Mouse (Mus musculus) frontal cortex, postnatal 14 days (tissue): Measurements from ENCODE around the gene Snx22.

Source experiments
- DNase-seq, 2 experiments: peaks; one replicate each; pipeline ENCODE4 v3.0.0; 2022; ENCODE audit warnings: low spot score in 2 of 2

Snx22 gene

GRCm38 (mm10) chr9:66069583-66069982 is at the start of gene Snx22:
TSS of gene Snx22 (minus strand) at chr9:66069719.
- DNase-seq, result peak; percentile 62 to 64

DNA sequence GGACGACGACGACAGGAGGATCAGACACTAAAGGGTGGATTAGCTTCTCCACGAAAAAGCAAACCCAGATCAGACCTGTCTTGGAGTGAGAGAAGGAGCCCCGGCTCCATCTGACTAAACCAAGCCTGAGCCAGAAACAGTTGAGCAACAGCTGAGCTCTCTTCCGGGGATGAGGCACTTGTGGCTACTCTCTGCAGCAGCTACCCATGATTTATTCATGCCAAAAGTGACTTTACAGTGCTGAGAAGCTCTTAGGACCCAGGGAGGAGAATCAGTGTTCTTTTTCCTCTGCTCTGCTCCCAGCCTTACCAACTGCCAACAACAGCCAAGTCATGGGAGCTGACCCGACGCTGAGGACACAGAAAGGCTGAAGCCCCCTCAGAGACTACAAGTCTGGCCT is 47.4 kb upstream of the Snx22 start:
- DNase-seq, result no peak

DNA sequence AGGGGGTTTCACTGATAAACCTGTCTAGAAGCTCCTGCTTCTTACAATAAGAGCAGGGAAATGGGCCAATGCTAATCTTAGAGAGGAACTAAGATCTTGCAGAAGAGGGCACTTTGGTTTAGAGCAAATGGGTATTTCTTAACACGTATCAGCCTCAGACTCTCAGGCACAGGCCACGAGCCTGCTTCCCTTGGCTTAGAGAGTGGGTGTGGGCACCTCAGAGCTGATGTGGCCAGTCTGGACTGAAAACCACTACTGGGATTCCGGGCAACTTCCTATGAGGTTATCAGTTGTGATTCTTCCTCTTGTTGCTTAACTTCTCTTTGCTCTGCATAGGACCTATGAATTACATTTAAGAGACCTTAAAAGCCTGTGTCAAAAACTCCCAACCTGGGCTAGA is 44.8 kb upstream of the Snx22 start:
- no peak for DNase-seq

DNA sequence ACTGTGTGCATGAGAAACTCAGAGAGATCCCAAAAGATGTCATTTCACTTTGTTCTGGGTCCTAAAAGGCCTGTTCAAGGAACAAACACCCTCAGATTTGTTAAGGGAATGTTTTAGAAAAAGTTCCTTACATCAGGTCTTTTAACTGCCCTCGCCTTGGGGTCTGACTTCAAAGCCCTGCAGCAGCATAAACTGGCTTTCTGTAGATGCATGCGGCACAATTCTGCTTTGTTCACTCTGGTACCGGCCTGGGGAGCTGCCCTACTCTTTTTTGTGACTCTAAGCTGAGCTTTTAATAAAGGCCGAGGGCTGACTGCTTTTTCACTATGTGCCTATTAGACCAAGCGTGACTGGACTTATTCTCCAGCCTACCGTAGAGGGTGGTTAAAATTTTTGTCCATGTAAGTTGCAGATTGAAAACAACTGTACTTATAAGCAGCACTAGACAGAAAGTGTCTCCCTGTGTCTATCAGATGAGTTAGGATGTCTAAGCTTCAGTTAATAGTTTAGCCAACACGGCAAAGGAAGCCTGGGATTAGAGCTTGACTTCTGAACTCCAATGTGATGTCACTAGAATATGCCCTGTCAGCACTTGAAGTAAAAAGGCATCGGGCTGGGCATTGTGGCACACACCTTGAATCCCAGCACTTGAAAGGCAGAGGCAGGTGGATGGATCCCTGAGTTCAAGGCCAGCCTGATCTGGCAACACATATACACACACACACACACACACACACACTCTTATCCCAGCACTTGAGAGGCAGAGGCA is 41.3 kb upstream of the Snx22 start:
- DNase-seq, result no peak

DNA sequence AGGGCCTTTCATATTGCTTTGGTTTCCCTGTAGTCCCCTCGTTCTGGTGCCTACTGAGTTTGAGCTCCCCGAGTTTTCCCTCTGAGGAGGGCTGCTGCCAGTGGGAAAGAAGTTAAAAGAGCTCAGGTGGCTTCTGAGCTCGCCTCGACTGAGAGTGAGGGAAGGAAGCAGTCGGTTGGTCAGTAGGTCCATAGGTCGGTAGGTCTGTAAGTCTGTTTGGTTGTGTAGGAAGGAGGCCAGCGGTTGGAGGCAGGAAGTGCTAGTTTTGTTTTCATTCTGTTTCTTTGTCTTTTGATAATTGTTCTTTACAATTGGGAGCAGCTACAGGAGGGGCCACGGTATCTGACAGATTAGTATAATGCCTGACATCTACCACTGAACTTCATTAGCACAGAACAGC is 40.6 kb upstream of the Snx22 start:
- DNase-seq, result no peak

DNA sequence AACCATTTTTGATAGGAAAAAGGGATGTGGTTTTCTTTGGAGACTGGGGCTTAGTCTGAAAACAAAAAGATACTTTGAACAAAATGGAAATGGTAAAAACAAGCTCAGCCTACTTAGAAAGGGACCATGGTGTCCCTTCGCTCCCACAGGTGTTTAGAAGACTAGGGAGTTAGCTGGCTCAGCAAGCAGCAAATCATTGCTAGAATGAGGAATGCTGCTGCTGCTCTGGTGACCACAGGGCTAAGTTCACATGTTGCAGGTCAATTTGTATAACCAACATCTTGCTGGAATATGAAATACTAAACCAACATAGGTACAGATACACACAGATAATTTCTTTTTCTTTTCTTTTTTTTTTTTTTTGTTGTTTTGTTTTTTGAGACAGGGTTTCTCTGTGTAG is 40.1 kb upstream of the Snx22 start:
- no peak for DNase-seq

DNA sequence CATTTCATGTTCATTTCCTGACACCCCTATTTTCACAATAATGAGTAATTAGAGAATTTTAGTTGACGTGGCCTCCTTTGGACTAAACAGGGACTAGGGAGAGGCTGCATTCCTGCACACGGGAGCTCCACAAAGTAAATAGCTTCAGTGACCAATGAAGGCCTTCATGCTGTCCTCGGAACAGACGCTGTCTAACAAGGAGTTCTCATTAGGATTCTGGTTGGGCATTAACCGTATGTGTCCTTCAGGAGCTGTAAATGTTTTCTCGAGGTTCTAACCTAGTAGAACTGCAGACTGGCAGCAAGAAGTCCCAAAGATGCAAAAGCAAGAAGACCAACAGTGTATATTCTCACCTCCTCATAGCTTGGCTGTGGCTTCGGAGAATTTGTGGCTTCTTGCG is 35.6 kb upstream of the Snx22 start:
- DNase-seq, result no peak

GRCm38 (mm10) chr9:66104601-66105000 is 35.1 kb upstream of the Snx22 start:
- no peak for DNase-seq

DNA sequence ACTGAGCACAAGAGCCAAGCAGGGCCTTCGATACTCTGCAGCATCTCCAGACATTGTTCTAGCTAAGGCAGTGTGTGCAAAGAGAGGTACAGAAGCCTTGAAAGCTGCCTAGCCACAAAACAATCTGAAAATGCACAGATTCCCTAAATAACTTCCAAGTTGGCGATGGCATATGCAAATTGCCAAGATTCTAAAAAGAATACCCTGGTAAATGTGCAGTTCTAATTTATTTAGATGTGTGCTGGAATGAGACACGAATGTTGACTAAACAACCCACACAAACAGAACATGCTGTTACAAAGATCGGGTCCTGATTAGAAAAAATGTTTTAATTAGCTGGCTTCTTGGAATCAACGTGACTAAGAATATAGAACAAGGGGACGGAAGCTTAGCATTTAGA is 33.1 kb upstream of the Snx22 start:
- no peak for DNase-seq

DNA sequence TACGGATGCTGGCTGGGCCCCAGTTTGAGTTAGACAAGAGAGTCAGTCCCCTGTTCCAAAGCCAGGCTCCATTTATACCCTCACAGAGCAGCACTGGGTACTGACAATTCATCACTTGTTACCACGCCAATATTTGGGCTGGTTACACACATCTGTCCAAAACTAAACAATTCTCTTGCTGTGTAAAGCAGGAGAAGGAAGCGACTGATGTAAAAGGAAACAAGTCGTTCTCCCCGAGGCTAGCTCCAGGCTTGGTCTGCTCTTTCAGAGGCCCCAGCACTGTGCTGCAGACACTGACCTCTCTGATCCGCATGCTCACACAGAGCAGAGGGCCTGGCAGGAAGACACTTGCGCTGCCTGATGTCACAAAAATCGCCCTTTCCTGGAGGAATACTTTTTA is 32.1 kb upstream of the Snx22 start:
- DNase-seq, result peak in 1 of 2 experiments; percentile 29

DNA sequence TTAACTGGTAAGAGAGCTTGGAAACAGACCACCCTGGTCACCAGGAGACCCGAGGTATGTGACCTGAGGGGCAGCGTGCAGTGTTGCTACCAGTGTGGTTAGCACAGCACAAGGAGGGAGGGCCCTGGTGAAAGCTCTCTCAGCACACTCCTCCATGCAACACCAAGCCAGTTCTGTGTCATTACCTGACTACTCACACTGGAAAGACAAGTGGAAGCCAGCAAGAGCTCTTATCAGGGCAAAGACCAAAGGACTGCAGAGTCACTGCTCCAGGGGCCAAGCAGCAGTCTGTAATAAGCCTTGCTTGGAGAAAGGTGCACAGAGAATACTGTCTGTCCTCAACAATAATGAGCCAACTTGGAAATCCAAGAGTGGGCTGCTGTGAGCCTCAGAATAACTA is 23.1 kb upstream of the Snx22 start:
- DNase-seq, result no peak

- DNase-seq, result no peak
Measured at GRCm38 (mm10) chr9:66091327-66092231, 22.1 kb upstream of the Snx22 start.

DNA sequence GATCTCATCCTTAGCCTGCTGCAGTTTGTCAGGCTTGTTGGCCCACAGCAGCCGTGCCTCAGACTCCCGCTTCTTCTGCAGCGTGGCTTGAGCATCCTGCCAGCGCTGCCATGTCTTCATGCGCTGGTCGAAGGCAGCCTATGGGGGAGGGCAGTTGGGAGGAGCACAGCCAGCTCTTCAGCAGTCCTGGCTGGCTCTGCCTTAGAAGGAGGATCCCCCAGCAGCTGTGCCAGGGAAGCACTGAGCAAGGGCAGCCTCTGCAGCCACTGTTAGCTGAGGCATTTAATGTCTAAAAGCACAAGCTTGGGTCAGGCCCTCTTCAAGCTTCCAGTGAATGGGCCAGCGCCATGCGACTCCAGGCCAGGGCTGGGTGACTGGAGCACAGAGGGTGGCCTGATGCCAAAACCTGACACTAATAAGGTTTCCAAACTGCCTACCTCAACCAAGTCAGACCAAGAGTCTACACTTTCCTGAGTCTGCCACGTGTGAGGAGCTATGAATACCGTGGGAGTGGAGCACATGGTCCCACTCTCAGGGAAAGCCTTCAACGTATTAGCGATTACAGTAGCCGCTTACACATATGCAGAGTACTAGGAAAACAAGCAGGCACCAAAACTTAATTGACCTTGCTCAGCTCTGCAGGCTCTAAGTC is 21.2 kb upstream of the Snx22 start:
- no peak for DNase-seq

GRCm38 (mm10) chr9:66088411-66088810 is 18.9 kb upstream of the Snx22 start:
- DNase-seq, result no peak

GRCm38 (mm10) chr9:66087062-66087461 is 17.5 kb upstream of the Snx22 start:
- no peak for DNase-seq

- DNase-seq, result no peak
Measured at GRCm38 (mm10) chr9:66084171-66084570, 14.7 kb upstream of the Snx22 start.

DNA sequence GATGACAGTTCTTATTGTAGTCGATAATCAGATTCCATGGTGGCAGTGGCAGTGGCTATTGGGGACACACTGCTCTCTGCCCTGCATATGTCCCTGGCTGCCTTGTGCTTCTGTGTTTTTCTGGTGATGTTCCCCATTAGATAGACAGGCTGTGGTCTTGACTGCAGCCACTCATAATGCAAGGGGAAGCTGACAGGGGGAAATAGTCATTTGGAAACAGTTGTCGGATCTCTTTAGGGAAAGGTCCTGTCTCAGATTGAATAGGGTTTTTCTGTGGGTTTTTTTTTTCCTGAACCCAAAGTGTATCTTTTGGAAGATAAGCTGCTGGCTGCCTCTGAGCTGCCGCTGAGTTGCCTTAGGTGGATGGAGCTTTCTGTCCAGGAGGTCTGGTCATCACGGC is 12.5 kb upstream of the Snx22 start:
- no peak for DNase-seq

DNA sequence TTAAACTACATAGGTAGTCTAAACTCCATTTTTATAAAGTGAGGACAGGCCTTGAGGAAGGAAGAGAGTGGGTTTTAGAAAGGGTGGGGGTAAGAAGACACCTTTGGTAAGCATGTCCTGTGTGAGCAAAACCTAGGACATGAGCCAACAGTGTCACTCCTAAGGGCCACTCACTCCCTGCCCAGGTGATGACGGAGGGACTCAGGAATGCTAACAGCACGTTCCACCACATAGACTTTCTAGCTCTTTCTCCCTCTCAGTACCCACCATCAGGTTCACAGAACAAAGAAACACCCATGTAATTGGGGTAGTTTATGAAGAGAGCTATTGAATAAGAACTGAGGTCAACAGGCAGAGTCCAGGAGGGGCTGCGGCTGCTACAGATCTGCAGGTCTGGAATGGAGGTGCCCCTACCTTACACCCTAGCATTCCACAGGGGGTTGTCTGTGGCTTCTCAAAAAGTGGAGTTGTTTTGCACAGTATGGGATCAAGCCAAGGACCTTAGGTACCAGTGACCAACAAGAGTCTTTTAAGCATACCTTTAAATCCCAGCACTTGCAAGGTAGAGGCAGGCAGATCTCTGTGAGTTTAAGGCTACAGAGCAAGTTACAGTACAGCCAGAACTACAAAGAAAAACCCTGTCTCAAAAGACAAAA is 11.4 kb upstream of the Snx22 start:
- DNase-seq, result no peak

DNA sequence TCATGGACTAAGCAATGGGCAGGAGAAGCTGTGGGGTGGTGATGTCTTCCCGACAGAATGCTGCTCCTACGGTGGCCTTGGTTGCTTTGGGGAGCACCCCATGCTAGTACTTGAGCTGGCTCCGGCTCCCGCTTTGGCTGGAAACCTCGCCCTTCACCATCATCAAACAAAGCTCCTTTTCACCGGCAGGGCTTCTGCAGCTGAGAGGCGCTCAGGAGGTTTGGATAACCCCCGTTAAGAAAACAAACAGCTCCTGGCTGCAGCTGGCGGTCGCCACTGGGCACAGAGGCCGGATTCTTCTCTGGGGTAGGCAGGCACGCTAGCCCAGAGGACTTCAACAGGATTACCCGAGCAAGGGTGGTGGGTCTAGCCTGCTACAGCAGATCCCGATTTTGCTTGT is 9.0 kb upstream of the Snx22 start:
- no peak for DNase-seq

DNA sequence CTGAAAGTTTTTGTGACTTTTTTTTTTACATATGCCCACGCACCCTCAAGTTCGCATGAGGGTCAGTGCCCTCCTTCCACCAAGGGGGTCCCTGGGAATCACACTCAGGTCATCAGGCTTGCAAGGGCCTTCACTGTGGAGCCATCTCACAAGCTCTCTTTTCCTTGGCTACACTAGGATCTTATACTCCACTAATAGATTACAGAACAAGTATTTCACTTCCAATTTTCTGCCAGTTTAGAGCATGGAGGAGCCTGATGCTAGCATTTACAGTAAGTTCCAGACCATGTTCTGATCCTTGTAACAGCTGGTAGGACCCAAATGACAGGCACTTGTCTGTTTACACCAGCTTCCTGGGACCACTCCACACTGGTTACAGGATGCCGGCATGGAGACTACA is 8.6 kb upstream of the Snx22 start:
- DNase-seq, result no peak

DNA sequence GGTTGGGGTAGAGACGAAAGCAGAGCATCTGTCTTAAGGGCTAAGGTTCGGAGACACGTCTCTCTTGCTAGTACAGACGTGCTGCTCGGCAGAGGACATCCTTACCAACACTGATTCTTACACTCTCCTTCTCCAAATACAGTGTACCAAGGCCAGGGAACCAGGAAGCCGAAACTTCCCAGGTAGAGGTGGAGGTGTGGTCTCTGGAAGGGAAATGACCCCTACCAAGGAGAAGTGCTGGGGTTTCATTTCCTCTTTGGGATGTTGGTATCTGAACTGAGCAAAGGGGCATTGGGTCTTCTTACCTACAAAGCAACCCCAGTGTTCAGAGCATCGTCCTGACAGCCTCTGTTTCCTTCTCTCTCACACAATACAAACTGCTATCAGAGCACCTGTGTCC is 3.2 kb upstream of the Snx22 start:
- DNase-seq, result no peak

DNA sequence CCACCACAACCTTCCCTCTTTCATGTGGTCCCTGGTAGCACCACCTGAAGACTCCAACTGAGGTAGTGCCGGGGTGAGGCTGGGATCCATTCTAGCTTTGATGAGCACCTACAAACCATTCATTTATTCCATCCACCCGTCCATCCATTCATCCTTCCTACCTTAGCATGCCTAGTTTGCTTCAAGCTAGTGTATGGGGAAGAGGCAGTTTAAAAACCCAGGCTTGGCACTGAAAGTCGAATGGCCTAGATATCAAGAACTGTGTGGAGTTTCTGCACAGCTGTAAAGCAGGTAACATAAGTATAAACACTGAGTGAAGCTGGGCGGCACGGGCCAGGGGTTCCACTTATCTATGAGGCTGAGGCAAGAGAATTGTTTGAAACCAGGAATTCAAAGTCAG is 632 bp upstream of the Snx22 start:
- DNase-seq, result no peak
